Mouse (Mus musculus): ENCODE data around the gene Sh3bgrl2. TPM values are rescaled to one million over a fixed set of nuclear protein-coding genes. Genes with fewer than 3 reads are reported as not detected.
A peak's percentile ranks its signal among the peaks of the same experiment; 100 is the strongest.

The Sh3bgrl2 gene
- polyA plus RNA-seq, 1 experiment from 2014 or later = 24.7 TPM

DNA sequence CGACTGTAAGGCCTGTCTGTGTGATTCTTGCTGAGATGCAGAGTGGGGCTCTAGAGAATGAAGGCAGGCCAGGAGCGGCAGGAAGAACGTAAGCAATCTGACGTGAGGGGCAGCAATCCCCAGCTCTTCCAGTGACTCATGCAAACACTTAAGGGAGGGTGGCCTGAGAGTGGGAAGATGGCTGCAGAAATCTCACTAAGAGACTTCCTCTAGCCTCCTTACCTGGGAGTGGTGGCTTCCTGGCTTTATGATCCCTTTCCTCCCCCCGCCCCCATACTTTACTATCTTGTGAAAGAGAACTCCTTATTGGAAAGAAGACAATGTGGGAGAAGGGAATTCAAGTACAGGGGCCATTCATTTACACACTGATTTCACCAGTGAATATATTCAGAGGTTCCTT, 106.5 kb downstream of the Sh3bgrl2 start:
- 58% methylated on average over 5 of the region's 5 CpGs for WGBS

DNA sequence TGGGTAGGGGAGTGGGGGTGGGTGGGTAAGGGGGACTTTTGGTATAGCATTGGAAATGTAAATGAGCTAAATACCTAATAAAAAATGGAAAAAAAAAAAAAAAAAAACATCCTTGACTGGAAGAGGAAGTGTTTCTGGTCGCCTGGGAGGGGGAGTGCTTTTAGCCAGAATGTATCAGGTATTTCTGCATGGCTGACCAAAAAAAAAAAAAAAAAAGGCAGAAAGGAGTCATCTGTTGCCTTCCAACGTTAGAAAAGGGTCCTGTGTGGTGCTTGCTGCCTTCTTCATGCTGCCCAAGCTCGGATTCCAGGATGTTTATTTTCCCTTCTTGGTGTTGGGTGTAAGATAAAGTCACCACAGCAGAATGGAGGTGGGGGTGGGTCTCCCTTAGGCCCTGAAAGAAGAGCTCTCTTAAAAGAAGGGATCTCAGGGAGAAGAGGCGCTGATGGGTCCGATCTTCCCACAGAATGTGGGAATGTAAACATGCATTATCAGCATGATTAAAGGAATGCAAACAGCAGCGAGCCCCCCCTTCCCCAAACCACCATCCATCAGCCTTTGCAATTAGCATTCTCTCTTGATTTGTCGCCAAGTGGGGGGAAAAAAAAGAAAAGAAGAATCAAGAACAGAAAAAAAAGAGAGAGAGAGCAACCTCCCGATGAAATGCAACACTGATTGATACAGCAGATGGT, 109.0 kb downstream of the Sh3bgrl2 start:
- H3K27ac ChIP-seq (ENCODE audit: low read length) = no peak overlapping the region
- no peaks in the 10 kb centered on the region for H3K4me1 ChIP-seq (ENCODE audit: control insufficient read depth, insufficient read depth, low read length)
- no peaks in the 10 kb centered on the region for H3K9me3 ChIP-seq (ENCODE audit: control insufficient read depth, low read depth, low read length)
- no peak overlapping the region for H3K4me2 ChIP-seq (replicated peaks; ENCODE audit: low read depth, low read length)
- no peaks in the 10 kb centered on the region for H3K36me3 ChIP-seq (ENCODE audit: control insufficient read depth, insufficient read depth, low read length)
- H3K9ac ChIP-seq (replicated peaks; ENCODE audit: low read depth, low read length) = no peak overlapping the region
- no peaks in the 10 kb centered on the region for H3K27me3 ChIP-seq (ENCODE audit: control insufficient read depth, insufficient read depth, low read length)
- no peak for ATAC-seq (ENCODE audit: insufficient number of reproducible peaks, insufficient read depth, low FRiP score, low read depth)
- no peak overlapping the region for H3K4me3 ChIP-seq (ENCODE audit: low read depth, low read length)
- 8% methylated on average over 8 of the region's 8 CpGs for WGBS

More for the DNA sequence above, 106.5 kb downstream of the Sh3bgrl2 start:
- no peak overlapping the region for H3K4me2 ChIP-seq (replicated peaks; ENCODE audit: low read depth, low read length)
- no peak overlapping the region for H3K4me3 ChIP-seq (ENCODE audit: low read depth, low read length)
- no peak overlapping the region for H3K27ac ChIP-seq (ENCODE audit: low read length)
- ATAC-seq (ENCODE audit: insufficient number of reproducible peaks, insufficient read depth, low FRiP score, low read depth) = no peak
- H3K4me1 ChIP-seq (ENCODE audit: control insufficient read depth, insufficient read depth, low read length) = no peaks in the 10 kb centered on the region
- H3K9ac ChIP-seq (replicated peaks; ENCODE audit: low read depth, low read length) = no peak overlapping the region
- H3K27me3 ChIP-seq (ENCODE audit: control insufficient read depth, insufficient read depth, low read length) = no peaks in the 10 kb centered on the region
- H3K9me3 ChIP-seq (ENCODE audit: control insufficient read depth, low read depth, low read length) = no peaks in the 10 kb centered on the region
- H3K36me3 ChIP-seq (ENCODE audit: control insufficient read depth, insufficient read depth, low read length) = no peaks in the 10 kb centered on the region

DNA sequence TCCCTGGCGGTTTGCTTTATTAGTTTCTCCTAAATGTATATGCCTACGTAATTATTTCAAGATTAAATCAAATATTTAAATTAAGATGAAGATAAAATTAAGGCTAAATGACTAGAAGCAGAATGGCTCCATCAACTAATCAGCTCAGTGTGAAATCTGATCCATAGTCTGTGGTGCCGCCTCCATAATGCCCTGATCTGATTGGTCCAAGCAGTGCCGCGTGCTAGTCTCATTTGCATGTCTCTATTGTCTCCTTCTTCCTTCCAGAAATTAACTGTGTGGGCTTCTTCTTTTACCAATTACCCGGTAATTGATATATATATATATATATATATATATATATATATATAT, 109.5 kb downstream of the Sh3bgrl2 start:
- Histone ChIP-seq H3K4me1 (ENCODE audit: control insufficient read depth, insufficient read depth, low read length) (no peaks in the 10 kb centered on the region), H3K27me3 (ENCODE audit: control insufficient read depth, insufficient read depth, low read length) (no peaks in the 10 kb centered on the region), H3K9me3 (ENCODE audit: control insufficient read depth, low read depth, low read length) (no peaks in the 10 kb centered on the region), H3K27ac (ENCODE audit: low read length) (no peak overlapping the region), H3K9ac (replicated peaks; ENCODE audit: low read depth, low read length) (no peak overlapping the region), H3K4me3 (ENCODE audit: low read depth, low read length) (no peak overlapping the region), H3K36me3 (ENCODE audit: control insufficient read depth, insufficient read depth, low read length) (no peaks in the 10 kb centered on the region), H3K4me2 (replicated peaks; ENCODE audit: low read depth, low read length) (no peak overlapping the region)
- 29% methylated on average over 6 of the region's 6 CpGs for WGBS
- peak; percentile 53; the same call in 1 of the 2 replicates for ATAC-seq (ENCODE audit: insufficient number of reproducible peaks, insufficient read depth, low FRiP score, low read depth)

DNA sequence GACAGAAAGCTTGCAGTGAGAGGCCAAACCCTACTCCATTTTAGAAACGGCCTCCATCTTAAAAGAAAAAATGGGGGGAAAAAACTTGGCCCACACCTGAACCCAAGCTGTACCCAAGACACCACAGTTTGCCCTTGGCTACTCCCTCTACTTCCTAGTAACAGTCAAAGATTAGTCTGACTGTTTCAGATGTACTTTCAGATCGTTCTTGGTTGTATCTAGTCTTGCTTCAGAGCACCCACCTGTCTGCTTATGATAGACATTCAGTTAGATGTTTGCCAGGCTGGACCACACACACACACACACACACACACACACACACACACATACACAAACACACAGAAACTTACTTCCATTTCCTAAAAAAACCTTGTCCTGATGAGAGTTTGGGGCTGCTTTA, 111.0 kb downstream of the Sh3bgrl2 start:
- no peak overlapping the region for H3K9ac ChIP-seq (replicated peaks; ENCODE audit: low read depth, low read length)
- H3K27me3 ChIP-seq (ENCODE audit: control insufficient read depth, insufficient read depth, low read length) = no peaks in the 10 kb centered on the region
- no peak overlapping the region for H3K4me3 ChIP-seq (ENCODE audit: low read depth, low read length)
- H3K4me1 ChIP-seq (ENCODE audit: control insufficient read depth, insufficient read depth, low read length) = no peaks in the 10 kb centered on the region
- no peaks in the 10 kb centered on the region for H3K36me3 ChIP-seq (ENCODE audit: control insufficient read depth, insufficient read depth, low read length)
- 87% methylated on average over 2 of the region's 2 CpGs for whole genome bisulfite sequencing
- no peak overlapping the region for H3K4me2 ChIP-seq (replicated peaks; ENCODE audit: low read depth, low read length)
- no peak overlapping the region for H3K27ac ChIP-seq (ENCODE audit: low read length)
- no peaks in the 10 kb centered on the region for H3K9me3 ChIP-seq (ENCODE audit: control insufficient read depth, low read depth, low read length)
- ATAC-seq (ENCODE audit: insufficient number of reproducible peaks, insufficient read depth, low FRiP score, low read depth) = no peak

DNA sequence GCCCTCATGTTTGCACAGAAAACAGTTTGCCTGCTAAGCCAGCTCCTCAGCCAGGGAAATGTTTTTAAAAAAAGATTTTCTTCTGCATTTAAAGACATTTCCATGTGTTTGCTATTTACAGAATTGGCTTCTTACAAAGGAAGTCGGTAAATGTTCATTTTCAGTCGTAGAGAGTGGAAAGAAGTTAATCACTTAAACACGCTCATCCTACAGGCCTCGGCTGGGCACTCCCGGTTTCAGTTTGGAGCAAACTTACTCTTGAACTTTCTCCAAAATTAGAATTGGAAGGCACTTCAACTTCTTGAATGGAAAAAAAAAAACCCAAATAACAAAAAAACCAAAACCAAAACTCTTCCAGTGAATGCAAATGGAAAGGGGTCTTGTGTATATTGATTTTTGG, 113.7 kb downstream of the Sh3bgrl2 start:
- WGBS = 77% methylated on average over 5 of the region's 5 CpGs
- H3K36me3 ChIP-seq (ENCODE audit: control insufficient read depth, insufficient read depth, low read length) = no peaks in the 10 kb centered on the region
- H3K9me3 ChIP-seq (ENCODE audit: control insufficient read depth, low read depth, low read length) = no peaks in the 10 kb centered on the region
- H3K4me2 ChIP-seq (replicated peaks; ENCODE audit: low read depth, low read length) = no peak overlapping the region
- no peak overlapping the region for H3K4me3 ChIP-seq (ENCODE audit: low read depth, low read length)
- no peaks in the 10 kb centered on the region; the same call in 1 of the 2 replicates for H3K4me1 ChIP-seq (ENCODE audit: control insufficient read depth, insufficient read depth, low read length)
- H3K9ac ChIP-seq (replicated peaks; ENCODE audit: low read depth, low read length) = no peak overlapping the region
- no peaks in the 10 kb centered on the region for H3K27me3 ChIP-seq (ENCODE audit: control insufficient read depth, insufficient read depth, low read length)
- no peak overlapping the region for H3K27ac ChIP-seq (ENCODE audit: low read length)
- no peak for ATAC-seq (ENCODE audit: insufficient number of reproducible peaks, insufficient read depth, low FRiP score, low read depth)

DNA sequence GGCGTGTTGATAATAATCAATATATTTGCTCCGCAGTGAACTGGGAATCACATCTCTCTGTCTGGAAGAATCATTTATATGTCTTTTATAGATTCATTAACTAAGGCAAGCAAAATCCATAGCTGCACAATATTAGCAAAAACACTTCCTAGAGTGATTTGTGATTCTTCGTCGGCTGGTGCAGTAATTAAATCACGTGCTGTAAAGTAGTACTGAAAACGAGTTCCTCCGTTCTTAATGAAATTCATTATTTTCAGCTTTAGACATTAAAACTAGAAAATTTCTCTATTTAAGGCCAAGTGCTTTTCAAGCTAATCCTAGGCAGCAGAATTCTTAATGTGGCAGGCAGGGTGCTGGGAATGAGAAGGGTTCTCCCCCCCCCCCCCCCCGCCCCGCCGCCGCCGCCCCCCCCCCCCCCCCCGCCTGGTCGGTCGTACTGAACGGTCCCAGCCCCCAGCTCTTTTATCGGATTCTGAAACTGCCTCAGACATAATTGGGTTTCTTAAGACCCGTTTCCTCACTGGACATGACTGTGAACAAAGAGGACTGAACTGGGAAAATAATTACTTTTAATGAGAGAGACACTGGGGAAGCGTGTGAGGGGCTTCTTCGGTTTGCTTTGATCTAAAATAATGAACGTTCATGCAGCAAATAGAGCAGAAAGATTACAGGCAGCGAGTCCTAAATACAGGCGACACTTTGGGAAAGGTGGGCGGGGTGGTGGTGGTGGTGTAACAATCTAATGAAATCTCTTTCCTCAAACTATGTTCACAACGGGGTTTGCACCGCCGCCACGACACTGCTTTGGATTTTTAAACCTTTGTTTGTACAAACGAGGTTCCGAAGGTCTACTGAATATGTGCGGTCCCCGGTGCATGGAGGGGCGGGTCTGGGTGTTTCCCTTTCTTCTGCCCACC, 116.1 kb downstream of the Sh3bgrl2 start:
- no peaks in the 10 kb centered on the region; the same call in 1 of the 2 replicates for H3K4me1 ChIP-seq (ENCODE audit: control insufficient read depth, insufficient read depth, low read length)
- ATAC-seq (ENCODE audit: insufficient number of reproducible peaks, insufficient read depth, low FRiP score, low read depth) = peak; percentile 10; the same call in 1 of the 2 replicates
- H3K27ac ChIP-seq (ENCODE audit: low read length) = peak overlapping the region; percentile 52
- no peak overlapping the region for H3K9ac ChIP-seq (replicated peaks; ENCODE audit: low read depth, low read length)
- H3K4me2 ChIP-seq (replicated peaks; ENCODE audit: low read depth, low read length) = peak overlapping the region; percentile 64
- H3K27me3 ChIP-seq (ENCODE audit: control insufficient read depth, insufficient read depth, low read length) = no peaks in the 10 kb centered on the region
- peak overlapping the region; percentile 31 for H3K4me3 ChIP-seq (ENCODE audit: low read depth, low read length)
- 13% methylated on average over 24 of the region's 33 CpGs for WGBS
- no peaks in the 10 kb centered on the region for H3K36me3 ChIP-seq (ENCODE audit: control insufficient read depth, insufficient read depth, low read length)
- no peaks in the 10 kb centered on the region for H3K9me3 ChIP-seq (ENCODE audit: control insufficient read depth, low read depth, low read length)

DNA sequence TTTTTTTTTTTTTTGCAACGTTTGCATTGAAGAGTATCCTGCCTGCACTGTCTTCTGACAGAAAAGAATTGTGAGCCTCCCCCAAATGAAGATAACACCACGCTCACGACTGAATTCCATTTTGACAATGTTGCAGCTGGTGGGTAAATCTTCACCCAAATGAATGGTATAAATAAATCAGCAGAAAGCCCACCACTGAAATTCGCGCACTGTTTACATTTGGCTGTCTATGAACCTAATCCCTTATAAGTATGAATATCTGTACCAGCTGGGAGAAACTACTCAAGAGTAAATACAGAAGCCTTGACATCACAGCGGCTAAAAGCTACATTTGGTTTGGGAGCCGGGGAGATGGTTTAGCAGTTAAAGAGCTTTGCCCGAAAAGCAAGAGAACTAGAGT, 116.8 kb downstream of the Sh3bgrl2 start:
- Histone ChIP-seq H3K36me3 (ENCODE audit: control insufficient read depth, insufficient read depth, low read length) (no peaks in the 10 kb centered on the region), H3K9me3 (ENCODE audit: control insufficient read depth, low read depth, low read length) (no peaks in the 10 kb centered on the region), H3K4me2 (replicated peaks; ENCODE audit: low read depth, low read length) (peak overlapping the region; percentile 64), H3K27me3 (ENCODE audit: control insufficient read depth, insufficient read depth, low read length) (no peaks in the 10 kb centered on the region), H3K27ac (ENCODE audit: low read length) (peak overlapping the region; percentile 52), H3K4me1 (ENCODE audit: control insufficient read depth, insufficient read depth, low read length) (no peaks in the 10 kb centered on the region; the same call in 1 of the 2 replicates), H3K4me3 (ENCODE audit: low read depth, low read length) (peak overlapping the region; percentile 31), H3K9ac (replicated peaks; ENCODE audit: low read depth, low read length) (no peak overlapping the region)
- peak; percentile 71; the same call in 1 of the 2 replicates for ATAC-seq (ENCODE audit: insufficient number of reproducible peaks, insufficient read depth, low FRiP score, low read depth)
- WGBS = 14% methylated on average over 8 of the region's 8 CpGs

DNA sequence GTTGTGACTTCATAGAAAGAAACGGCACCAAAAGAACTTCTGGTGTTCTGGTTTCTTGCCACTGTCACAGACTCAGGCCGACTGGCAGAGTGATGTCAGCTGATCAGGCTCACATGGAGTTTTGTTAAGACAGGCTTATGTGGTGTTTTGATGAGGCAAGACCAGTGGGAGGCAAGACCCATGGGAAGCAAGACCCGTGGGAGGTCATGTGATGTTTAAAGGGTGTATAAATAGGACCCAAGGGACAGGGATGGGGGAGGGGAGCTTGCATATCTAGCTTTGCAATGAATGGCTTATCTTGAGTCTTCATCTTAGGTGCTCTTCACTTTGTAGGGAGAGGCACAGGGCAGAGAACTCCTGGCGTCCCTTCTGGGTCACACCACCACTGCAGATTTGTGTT, 118.9 kb downstream of the Sh3bgrl2 start:
- H3K4me3 ChIP-seq (ENCODE audit: low read depth, low read length) = no peak overlapping the region
- WGBS = 64% methylated on average over 4 of the region's 4 CpGs
- H3K9ac ChIP-seq (replicated peaks; ENCODE audit: low read depth, low read length) = no peak overlapping the region
- H3K9me3 ChIP-seq (ENCODE audit: control insufficient read depth, low read depth, low read length) = no peaks in the 10 kb centered on the region
- no peak overlapping the region for H3K4me2 ChIP-seq (replicated peaks; ENCODE audit: low read depth, low read length)
- no peaks in the 10 kb centered on the region for H3K36me3 ChIP-seq (ENCODE audit: control insufficient read depth, insufficient read depth, low read length)
- no peaks in the 10 kb centered on the region for H3K27me3 ChIP-seq (ENCODE audit: control insufficient read depth, insufficient read depth, low read length)
- no peak overlapping the region for H3K27ac ChIP-seq (ENCODE audit: low read length)
- H3K4me1 ChIP-seq (ENCODE audit: control insufficient read depth, insufficient read depth, low read length) = no peaks in the 10 kb centered on the region; the same call in 1 of the 2 replicates
- ATAC-seq (ENCODE audit: insufficient number of reproducible peaks, insufficient read depth, low FRiP score, low read depth) = no peak

Data from stomach, embryonic 14.5 days (tissue).